Mouse (Mus musculus) lung, embryonic 15.5 days (tissue): Measurements from ENCODE around the gene Ythdf2. TPM values are rescaled to one million over a fixed set of nuclear protein-coding genes. Genes with fewer than 3 reads are reported as not detected.

Experiments used
- ATAC-seq: fragments of 200-750 bp; cut with Nextera tagmentation; 2 replicates; pipeline ENCODE4 v1.8.0; 2017; ENCODE audit warnings: moderate number of reproducible peaks, borderline replicate concordance; ENCODE audit not compliant: low FRiP score, low TSS enrichment; ENCODE audit errors: extremely low read depth
- H3K27ac ChIP-seq: fragments of 300-500 bp; sonication (generic); 2 replicates; pipeline ENCODE4 v1.5.1; 2015; ENCODE audit warnings: moderate library complexity, mild to moderate bottlenecking, inconsistent platforms
- H3K27me3 ChIP-seq: fragments of 300-500 bp; sonication (generic); 2 replicates; pipeline ENCODE4 v1.6.1; 2015; ENCODE audit warnings: inconsistent platforms
- H3K36me3 ChIP-seq: fragments of 300-500 bp; sonication (generic); 2 replicates; pipeline ENCODE4 v1.6.1; 2015; ENCODE audit warnings: inconsistent platforms
- H3K4me1 ChIP-seq: fragments of 300-500 bp; sonication (generic); 2 replicates; pipeline ENCODE4 v1.6.1; 2015; ENCODE audit warnings: inconsistent platforms
- H3K4me2 ChIP-seq: fragments of 300-500 bp; sonication (generic); 2 replicates; pipeline ENCODE4 v1.6.1; 2015; ENCODE audit warnings: inconsistent platforms, mild to moderate bottlenecking, moderate library complexity
- H3K4me3 ChIP-seq: fragments of 300-500 bp; sonication (generic); 2 replicates; pipeline ENCODE4 v1.5.1; 2015; ENCODE audit warnings: mild to moderate bottlenecking, inconsistent platforms
- H3K9ac ChIP-seq: fragments of 300-500 bp; sonication (generic); 2 replicates; pipeline ENCODE4 v1.6.1; 2015; ENCODE audit warnings: inconsistent platforms
- H3K9me3 ChIP-seq: fragments of 300-500 bp; sonication (generic); 2 replicates; pipeline ENCODE4 v1.6.1; 2016; ENCODE audit warnings: inconsistent platforms
- WGBS: fragments of 180-500 bp; shearing (Covaris S2); methylation state at CpG from one replicate; pipeline ENCODE4 v1.1.7; 2015; 5-methylcytosine and 5-hydroxymethylcytosine counted together
- microRNA-seq: library from miRNA; unstranded; fragments of <30 nt; microRNA quantifications from one replicate; pipeline ENCODE4, GENCODE M21; 2016
- polyA plus RNA-seq: library from polyadenylated mRNA; unstranded; fragments of >200 nt; fragmentation: Nextera tagmentation; extraction: Ambion mirVana; gene quantifications from 2 replicates; pipeline ENCODE4 v1.2.1, GENCODE M21; 2015

Gene Ythdf2
- polyA plus RNA-seq, 1 experiment from 2014 or later = 109 TPM

DNA sequence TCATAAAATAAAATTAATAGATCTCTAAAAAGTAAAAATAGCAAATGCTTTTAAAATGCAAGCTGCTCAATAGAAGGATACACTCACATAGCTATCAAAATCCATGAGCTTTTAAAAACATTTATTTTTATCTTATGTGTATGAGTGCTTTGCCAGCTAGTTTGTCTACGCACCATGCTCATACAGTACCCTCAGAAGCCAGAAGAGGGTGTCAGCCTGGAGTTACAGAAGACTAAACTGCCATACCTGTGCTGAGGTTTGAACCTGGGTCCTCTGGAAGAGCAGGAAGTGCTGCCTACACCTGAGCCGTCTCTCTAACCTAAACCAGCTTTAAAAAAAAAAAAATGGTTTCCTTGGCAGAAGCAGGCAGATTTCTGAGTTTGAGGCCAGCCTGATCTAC lies 73.5 kb downstream of the Ythdf2 start:
- 84% methylated on average over 2 of the region's 2 CpGs for WGBS
- no peak for ATAC-seq
- H3K9me3 ChIP-seq = no peaks in the 10 kb centered on the region

GRCm38 (mm10) chr4:132137013-132137412 lies 75.1 kb downstream of the Ythdf2 start:
- ATAC-seq = no peak
- no peaks in the 10 kb centered on the region for H3K36me3 ChIP-seq
- no peak overlapping the region for H3K4me3 ChIP-seq
- no peaks in the 10 kb centered on the region for H3K9me3 ChIP-seq
- no peaks in the 10 kb centered on the region for H3K4me1 ChIP-seq
- H3K4me2 ChIP-seq = no peak overlapping the region
- H3K9ac ChIP-seq = no peak overlapping the region
- no peak overlapping the region for H3K27ac ChIP-seq
- peaks cover 10% of the 10 kb centered on the region; the same call in 1 of the 2 replicates for H3K27me3 ChIP-seq
- 72% methylated on average over 7 of the region's 7 CpGs for WGBS

More for the DNA sequence above, 73.5 kb downstream of the Ythdf2 start:
- peaks cover 26% of the 10 kb centered on the region for H3K27me3 ChIP-seq
- no peaks in the 10 kb centered on the region for H3K36me3 ChIP-seq
- H3K4me2 ChIP-seq = no peak overlapping the region
- H3K4me3 ChIP-seq = no peak overlapping the region
- H3K27ac ChIP-seq = no peak overlapping the region
- no peaks in the 10 kb centered on the region for H3K4me1 ChIP-seq
- no peak overlapping the region for H3K9ac ChIP-seq

Small RNAs within 50 kb of the gene (microRNA-seq; reads per million reads assigned to microRNA genes)
- not detected for gene Gm22033

Other genes starting within 250 kb of the Ythdf2 start
- 0.06 and 0.09 TPM in 2 replicates for gene Gm10300, start 137.6 kb downstream of the Ythdf2 start, polyA plus RNA-seq
- gene Epb41, start 137.0 kb downstream of the Ythdf2 start, polyA plus RNA-seq = 62.2 and 65.0 TPM in 2 replicates
- 0.05 and 0.06 TPM in 2 replicates for gene Oprd1, start 67.8 kb downstream of the Ythdf2 start, polyA plus RNA-seq
- 35.4 and 38.1 TPM in 2 replicates for gene Gmeb1, start 49.3 kb upstream of the Ythdf2 start, polyA plus RNA-seq
- 46.0 and 48.5 TPM in 2 replicates for gene Taf12, start 62.1 kb upstream of the Ythdf2 start, polyA plus RNA-seq
- 1.4 and 2.5 TPM in 2 replicates for gene Rab42, start 91.1 kb upstream of the Ythdf2 start, polyA plus RNA-seq
- 67.2 and 75.0 TPM in 2 replicates for gene Trnau1ap, start 117.2 kb upstream of the Ythdf2 start, polyA plus RNA-seq
- gene Rcc1, start 141.3 kb upstream of the Ythdf2 start, polyA plus RNA-seq = 89.2 and 92.6 TPM in 2 replicates
- gene Phactr4, start 210.2 kb upstream of the Ythdf2 start, polyA plus RNA-seq = 17.6 and 18.7 TPM in 2 replicates